Mouse (Mus musculus) olfactory bulb, adult 2 months (tissue): ENCODE results near the gene E330017A01Rik.

Experiments
- CTCF ChIP-seq: fragments of 200-500 bp; IDR thresholded peaks from 2 replicates; pipeline ENCODE4 v1.5.1; 2012; ENCODE audit warnings: low read depth, mild to moderate bottlenecking, low read length, moderate library complexity; ENCODE audit not compliant: insufficient read depth
- POLR2A ChIP-seq: fragments of 200-500 bp; IDR thresholded peaks from 2 replicates; pipeline ENCODE4 v1.6.1; 2012; ENCODE audit warnings: mild to moderate bottlenecking, low read depth, low read length, moderate library complexity; ENCODE audit not compliant: insufficient read depth

GRCm38 (mm10) chr16:58663816-58664215 is 25.3 kb upstream of the E330017A01Rik start:
- no peak for TF ChIP-seq CTCF
- no peak for TF ChIP-seq POLR2A
